Mouse (Mus musculus): Measurements from ENCODE around the gene Noto. TPM values are rescaled to one million over a fixed set of nuclear protein-coding genes. Genes with fewer than 3 reads are reported as not detected.
A peak's percentile ranks its signal among the peaks of the same experiment; 100 is the strongest.

Noto gene
- polyA plus RNA-seq (2016; fragmentation: Nextera tagmentation; extraction: Ambion mirVana) = not detected in 2 replicates

- Histone ChIP-seq H3K27ac (no peak within 1 kb of the TSS), H3K9me3 (no peaks in the 10 kb centered on the region), H3K36me3 (replicated peaks) (no peaks in the 10 kb centered on the region), H3K27me3 (ENCODE audit: poor library complexity, severe bottlenecking) (peaks cover 62% of the 10 kb centered on the region), H3K4me1 (peaks cover 16% of the 10 kb centered on the region), H3K4me3 (peak within 1 kb of the TSS; percentile 18; the same call in 1 of the 2 replicates)
- 13% methylated on average over 28 of the region's 28 CpGs for WGBS
- DNase-seq (ENCODE audit: extremely low spot score, low spot score) = peak; percentile 21
These were observed at the start of gene Noto for GRCm38 (mm10) chr6:85423836-85424379. Gene Noto, plus strand, starts transcription at chr6:85423886.

GRCm38 (mm10) chr6:85373951-85374733 is 49.5 kb upstream of the Noto start, which contains the start of gene Rab11fip5:
Gene Rab11fip5, minus strand, starts transcription at chr6:85374634.
- no peaks in the 10 kb centered on the region for H3K36me3 ChIP-seq (replicated peaks)
- H3K4me1 ChIP-seq = peaks cover 25% of the 10 kb centered on the region
- peak within 1 kb of the TSS; percentile 77 for H3K27ac ChIP-seq
- peak; percentile 24 for DNase-seq (ENCODE audit: extremely low spot score, low spot score)
- 2% methylated on average over 78 of the region's 80 CpGs for WGBS
- peaks cover 85% of the 10 kb centered on the region for H3K27me3 ChIP-seq (ENCODE audit: poor library complexity, severe bottlenecking)
- H3K4me3 ChIP-seq = peak within 1 kb of the TSS; percentile 82
- no peaks in the 10 kb centered on the region for H3K9me3 ChIP-seq

- Histone ChIP-seq H3K27me3 (ENCODE audit: poor library complexity, severe bottlenecking) (peaks cover 85% of the 10 kb centered on the region), H3K36me3 (replicated peaks) (no peaks in the 10 kb centered on the region), H3K9me3 (no peaks in the 10 kb centered on the region), H3K4me3 (peak overlapping the region; percentile 82), H3K4me1 (peaks cover 25% of the 10 kb centered on the region), H3K27ac (peak overlapping the region; percentile 77)
- WGBS = under 1% methylated on average over 19 of the region's 19 CpGs
- peak; percentile 95 for DNase-seq (ENCODE audit: extremely low spot score, low spot score)
These were observed 49.0 kb upstream of the Noto start for GRCm38 (mm10) chr6:85374734-85375114.

- H3K27me3 ChIP-seq (ENCODE audit: poor library complexity, severe bottlenecking) = peaks cover 75% of the 10 kb centered on the region
- no peaks in the 10 kb centered on the region for H3K36me3 ChIP-seq (replicated peaks)
- WGBS = 75% methylated on average over 4 of the region's 4 CpGs
These were observed 46.5 kb upstream of the Noto start for GRCm38 (mm10) chr6:85377066-85377734.

GRCm38 (mm10) chr6:85377876-85378275 is 45.8 kb upstream of the Noto start:
- no peak for DNase-seq (ENCODE audit: extremely low spot score, low spot score)
- peaks cover 40% of the 10 kb centered on the region for H3K4me1 ChIP-seq
- 60% methylated on average over 5 of the region's 5 CpGs for WGBS
- H3K9me3 ChIP-seq = no peaks in the 10 kb centered on the region
- no peak overlapping the region for H3K27ac ChIP-seq
- peaks cover 70% of the 10 kb centered on the region for H3K27me3 ChIP-seq (ENCODE audit: poor library complexity, severe bottlenecking)
- no peaks in the 10 kb centered on the region for H3K36me3 ChIP-seq (replicated peaks)
- H3K4me3 ChIP-seq = no peak overlapping the region

More at GRCm38 (mm10) chr6:85377066-85377734, 46.5 kb upstream of the Noto start:
- DNase-seq (ENCODE audit: extremely low spot score, low spot score) = no peak
- Histone ChIP-seq H3K27ac (no peak overlapping the region), H3K4me1 (peaks cover 40% of the 10 kb centered on the region), H3K4me3 (no peak overlapping the region), H3K9me3 (no peaks in the 10 kb centered on the region)

GRCm38 (mm10) chr6:85378629-85379028 is 45.1 kb upstream of the Noto start:
- peaks cover 62% of the 10 kb centered on the region for H3K27me3 ChIP-seq (ENCODE audit: poor library complexity, severe bottlenecking)
- DNase-seq (ENCODE audit: extremely low spot score, low spot score) = no peak
- H3K27ac ChIP-seq = no peak overlapping the region
- no peak overlapping the region for H3K4me3 ChIP-seq
- H3K36me3 ChIP-seq (replicated peaks) = no peaks in the 10 kb centered on the region
- peaks cover 38% of the 10 kb centered on the region for H3K4me1 ChIP-seq
- no peaks in the 10 kb centered on the region for H3K9me3 ChIP-seq
- WGBS = 65% methylated on average over 8 of the region's 8 CpGs

GRCm38 (mm10) chr6:85380201-85380900 is 43.3 kb upstream of the Noto start:
- peak; percentile 87 for DNase-seq (ENCODE audit: extremely low spot score, low spot score)
- Histone ChIP-seq H3K27me3 (ENCODE audit: poor library complexity, severe bottlenecking) (peaks cover 51% of the 10 kb centered on the region), H3K36me3 (replicated peaks) (no peaks in the 10 kb centered on the region), H3K27ac (peak overlapping the region; percentile 80), H3K9me3 (no peaks in the 10 kb centered on the region), H3K4me1 (peaks cover 24% of the 10 kb centered on the region), H3K4me3 (peak overlapping the region; percentile 36)
- WGBS = 24% methylated on average over 10 of the region's 10 CpGs

GRCm38 (mm10) chr6:85380901-85381647 is 42.6 kb upstream of the Noto start:
- Histone ChIP-seq H3K36me3 (replicated peaks) (no peaks in the 10 kb centered on the region), H3K4me1 (peaks cover 24% of the 10 kb centered on the region), H3K9me3 (no peaks in the 10 kb centered on the region), H3K27ac (peak overlapping the region; percentile 80), H3K4me3 (peak overlapping the region; percentile 36), H3K27me3 (ENCODE audit: poor library complexity, severe bottlenecking) (peaks cover 51% of the 10 kb centered on the region)
- no peak for DNase-seq (ENCODE audit: extremely low spot score, low spot score)
- 17% methylated on average over 17 of the region's 17 CpGs for WGBS

- Histone ChIP-seq H3K27ac (peak overlapping the region; percentile 80; the same call in 1 of the 2 replicates), H3K9me3 (no peaks in the 10 kb centered on the region), H3K27me3 (ENCODE audit: poor library complexity, severe bottlenecking) (peaks cover 51% of the 10 kb centered on the region), H3K36me3 (replicated peaks) (no peaks in the 10 kb centered on the region), H3K4me1 (peaks cover 29% of the 10 kb centered on the region), H3K4me3 (peak overlapping the region; percentile 36; the same call in 1 of the 2 replicates)
- no peak for DNase-seq (ENCODE audit: extremely low spot score, low spot score)
- 79% methylated on average over 10 of the region's 10 CpGs for WGBS
These were observed 42.1 kb upstream of the Noto start for GRCm38 (mm10) chr6:85381648-85382020.

GRCm38 (mm10) chr6:85382791-85383190 is 40.9 kb upstream of the Noto start:
- H3K9me3 ChIP-seq = no peaks in the 10 kb centered on the region
- no peak for DNase-seq (ENCODE audit: extremely low spot score, low spot score)
- H3K36me3 ChIP-seq (replicated peaks) = no peaks in the 10 kb centered on the region
- no peak overlapping the region for H3K27ac ChIP-seq
- H3K27me3 ChIP-seq (ENCODE audit: poor library complexity, severe bottlenecking) = peaks cover 50% of the 10 kb centered on the region
- H3K4me3 ChIP-seq = no peak overlapping the region
- peaks cover 30% of the 10 kb centered on the region for H3K4me1 ChIP-seq
- whole genome bisulfite sequencing = 86% methylated on average over 2 of the region's 2 CpGs

- no peak for DNase-seq (ENCODE audit: extremely low spot score, low spot score)
- Histone ChIP-seq H3K36me3 (replicated peaks) (no peaks in the 10 kb centered on the region), H3K4me1 (peaks cover 6% of the 10 kb centered on the region), H3K4me3 (no peak overlapping the region), H3K27me3 (ENCODE audit: poor library complexity, severe bottlenecking) (peaks cover 34% of the 10 kb centered on the region), H3K27ac (no peak overlapping the region), H3K9me3 (no peaks in the 10 kb centered on the region)
- WGBS = 83% methylated on average over 5 of the region's 5 CpGs
These were observed 35.1 kb upstream of the Noto start for GRCm38 (mm10) chr6:85388608-85389007.

GRCm38 (mm10) chr6:85391803-85392202 is 31.9 kb upstream of the Noto start:
- Histone ChIP-seq H3K9me3 (no peaks in the 10 kb centered on the region), H3K4me3 (no peak overlapping the region), H3K36me3 (replicated peaks) (no peaks in the 10 kb centered on the region), H3K4me1 (no peaks in the 10 kb centered on the region; the same call in 1 of the 2 replicates), H3K27me3 (ENCODE audit: poor library complexity, severe bottlenecking) (peaks cover 18% of the 10 kb centered on the region), H3K27ac (no peak overlapping the region)
- WGBS = 31% methylated on average over 6 of the region's 7 CpGs
- peak; percentile 49 for DNase-seq (ENCODE audit: extremely low spot score, low spot score)

Measured in forebrain, embryonic 10.5 days (tissue).